Mouse (Mus musculus) brain, embryonic 14.5 days (tissue): ENCODE results near the gene Triobp.

ENCODE experiments used
- CTCF ChIP-seq: fragments of 200-500 bp; IDR thresholded peaks from 2 replicates; pipeline ENCODE4 v1.5.1; 2012; ENCODE audit warnings: inconsistent platforms, mild to moderate bottlenecking, moderate library complexity, borderline replicate concordance; ENCODE audit not compliant: insufficient read depth, insufficient read length; ENCODE audit errors: extremely low read depth
- POLR2A ChIP-seq: fragments of 200-500 bp; IDR thresholded peaks from 2 replicates; pipeline ENCODE4 v1.6.1; 2012; ENCODE audit warnings: mild to moderate bottlenecking, inconsistent platforms, borderline replicate concordance; ENCODE audit not compliant: poor library complexity, insufficient read depth, insufficient read length, severe bottlenecking; ENCODE audit errors: extremely low read depth

DNA sequence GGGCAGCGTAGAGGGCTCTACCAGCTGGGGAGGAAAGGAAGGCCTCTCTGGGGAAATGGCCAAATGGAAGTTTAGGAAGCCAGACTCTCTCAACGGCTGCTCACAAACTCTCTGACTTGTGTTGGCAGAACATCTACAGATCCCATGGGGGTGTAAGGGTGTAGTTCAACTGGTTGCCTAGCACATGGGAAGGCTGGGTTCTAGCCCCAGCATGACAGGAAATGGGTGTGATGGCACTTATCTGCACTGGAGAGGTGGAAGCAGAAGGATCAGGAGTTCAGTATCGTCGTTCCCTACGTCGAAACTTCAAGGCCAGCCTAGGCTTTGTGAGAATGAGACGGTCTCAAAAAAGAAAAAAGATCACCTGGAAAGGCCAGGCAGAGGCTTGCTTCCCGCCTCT lies 38.5 kb upstream of the Triobp start:
- no peak for TF ChIP-seq CTCF
- TF ChIP-seq POLR2A = no peak
